Mouse (Mus musculus) gastrocnemius, adult 18-20 months (tissue): ENCODE data around the gene Ppm1h. TPM values are rescaled to one million over a fixed set of nuclear protein-coding genes. Genes with fewer than 3 reads are reported as not detected.

Experiments
- DNase-seq: peaks from one replicate; pipeline ENCODE4 v3.0.0; 2021; ENCODE audit warnings: low spot score
- total RNA-seq, 2 experiments: library from RNA; stranded (reverse); gene quantifications; 2 replicates each; pipeline ENCODE4 v1.2.3; 2021

The Ppm1h gene
- total RNA-seq, 2 experiments from 2014 or later = 1.5 to 1.8 TPM

- no peak for DNase-seq
These were observed 209.1 kb downstream of the Ppm1h start for GRCm38 (mm10) chr10:122887528-122888183.

GRCm38 (mm10) chr10:122890682-122891350 lies 212.3 kb downstream of the Ppm1h start:
- no peak for DNase-seq

- DNase-seq = peak; percentile 27
These were observed 212.9 kb downstream of the Ppm1h start for GRCm38 (mm10) chr10:122891461-122891860.

GRCm38 (mm10) chr10:122894555-122895069 lies 216.1 kb downstream of the Ppm1h start:
- DNase-seq = peak; percentile 57

- peak; percentile 36 for DNase-seq
These were observed 216.7 kb downstream of the Ppm1h start for GRCm38 (mm10) chr10:122895121-122895770.

- DNase-seq = no peak
These were observed 221.4 kb downstream of the Ppm1h start for GRCm38 (mm10) chr10:122899971-122900370.

- DNase-seq = no peak
These were observed 221.9 kb downstream of the Ppm1h start for GRCm38 (mm10) chr10:122900466-122900865.

GRCm38 (mm10) chr10:122901379-122901778 lies 222.8 kb downstream of the Ppm1h start:
- no peak for DNase-seq

- DNase-seq = no peak
These were observed 231.0 kb downstream of the Ppm1h start for GRCm38 (mm10) chr10:122909406-122910032.

GRCm38 (mm10) chr10:122910798-122911225 lies 232.2 kb downstream of the Ppm1h start:
- DNase-seq = no peak

- no peak for DNase-seq
These were observed 233.1 kb downstream of the Ppm1h start for GRCm38 (mm10) chr10:122911668-122912067.

- DNase-seq = no peak
These were observed 233.6 kb downstream of the Ppm1h start for GRCm38 (mm10) chr10:122912086-122912690.

GRCm38 (mm10) chr10:122912701-122913368 lies 234.3 kb downstream of the Ppm1h start:
- peak; percentile 84 for DNase-seq

- no peak for DNase-seq
These were observed 234.8 kb downstream of the Ppm1h start for GRCm38 (mm10) chr10:122913393-122913792.

- DNase-seq = no peak
These were observed 237.3 kb downstream of the Ppm1h start for GRCm38 (mm10) chr10:122915905-122916304.

- no peak for DNase-seq
These were observed 239.2 kb downstream of the Ppm1h start for GRCm38 (mm10) chr10:122917648-122918324.

GRCm38 (mm10) chr10:122918325-122918694 lies 239.7 kb downstream of the Ppm1h start:
- peak; percentile 40 for DNase-seq

GRCm38 (mm10) chr10:122918754-122919153 lies 240.2 kb downstream of the Ppm1h start:
- no peak for DNase-seq

- DNase-seq = no peak
These were observed 240.9 kb downstream of the Ppm1h start for GRCm38 (mm10) chr10:122919416-122919815.

GRCm38 (mm10) chr10:122920218-122920795 lies 241.7 kb downstream of the Ppm1h start:
- no peak for DNase-seq
